Mouse (Mus musculus): ENCODE data around the gene Cyp2j6. TPM values are rescaled to one million over a fixed set of nuclear protein-coding genes. Genes with fewer than 3 reads are reported as not detected.

Gene Cyp2j6
- polyA plus RNA-seq, 1 experiment = 0.80 TPM

- no peaks in the 10 kb centered on the region for H3K36me3 ChIP-seq (ENCODE audit: control insufficient read depth, insufficient read depth, low read length)
- no peaks in the 10 kb centered on the region for H3K27me3 ChIP-seq (ENCODE audit: control insufficient read depth, insufficient read depth, low read length)
- H3K4me1 ChIP-seq (replicated peaks; ENCODE audit: control insufficient read depth, insufficient read depth, low read length) = no peaks in the 10 kb centered on the region
- H3K4me3 ChIP-seq (ENCODE audit: control insufficient read depth, insufficient read depth, low read length) = no peak overlapping the region
- WGBS = 84% methylated on average over 1 of the region's 1 CpGs
- no peak for DNase-seq
- TF ChIP-seq CTCF (IDR thresholded peaks at IDR 0.05; ENCODE audit: borderline replicate concordance, control insufficient read depth, extremely low read depth, insufficient read depth, low read length, poor library complexity) (no peak), POLR2A (IDR thresholded peaks at IDR 0.05; ENCODE audit: control insufficient read depth, extremely low read depth, insufficient read depth, low read length, poor library complexity) (no peak)
- no peak overlapping the region for H3K27ac ChIP-seq (ENCODE audit: control insufficient read depth, insufficient read depth, low read length)
Observed at GRCm38 (mm10) chr4:96567988-96568387, 14.5 kb upstream of the Cyp2j6 start.

- H3K27me3 ChIP-seq (ENCODE audit: control insufficient read depth, insufficient read depth, low read length) = no peaks in the 10 kb centered on the region
- no peak overlapping the region for H3K27ac ChIP-seq (ENCODE audit: control insufficient read depth, insufficient read depth, low read length)
- TF ChIP-seq CTCF (IDR thresholded peaks at IDR 0.05; ENCODE audit: borderline replicate concordance, control insufficient read depth, extremely low read depth, insufficient read depth, low read length, poor library complexity) = no peak
- no peak for TF ChIP-seq POLR2A (IDR thresholded peaks at IDR 0.05; ENCODE audit: control insufficient read depth, extremely low read depth, insufficient read depth, low read length, poor library complexity)
- H3K36me3 ChIP-seq (ENCODE audit: control insufficient read depth, insufficient read depth, low read length) = no peaks in the 10 kb centered on the region
- no peaks in the 10 kb centered on the region for H3K4me1 ChIP-seq (replicated peaks; ENCODE audit: control insufficient read depth, insufficient read depth, low read length)
- no peak overlapping the region for H3K4me3 ChIP-seq (ENCODE audit: control insufficient read depth, insufficient read depth, low read length)
- DNase-seq = no peak
Observed at GRCm38 (mm10) chr4:96565808-96566207, 12.3 kb upstream of the Cyp2j6 start.

GRCm38 (mm10) chr4:96560464-96560863 is 7.0 kb upstream of the Cyp2j6 start:
- DNase-seq = no peak

GRCm38 (mm10) chr4:96559781-96560180 is 6.3 kb upstream of the Cyp2j6 start:
- TF ChIP-seq POLR2A (IDR thresholded peaks at IDR 0.05; ENCODE audit: control insufficient read depth, extremely low read depth, insufficient read depth, low read length, poor library complexity) = no peak
- no peak for TF ChIP-seq CTCF (IDR thresholded peaks at IDR 0.05; ENCODE audit: borderline replicate concordance, control insufficient read depth, extremely low read depth, insufficient read depth, low read length, poor library complexity)
- Histone ChIP-seq H3K4me1 (replicated peaks; ENCODE audit: control insufficient read depth, insufficient read depth, low read length) (no peaks in the 10 kb centered on the region), H3K27me3 (ENCODE audit: control insufficient read depth, insufficient read depth, low read length) (no peaks in the 10 kb centered on the region), H3K27ac (ENCODE audit: control insufficient read depth, insufficient read depth, low read length) (no peak overlapping the region), H3K4me3 (ENCODE audit: control insufficient read depth, insufficient read depth, low read length) (no peak overlapping the region), H3K36me3 (ENCODE audit: control insufficient read depth, insufficient read depth, low read length) (no peaks in the 10 kb centered on the region)
- 86% methylated on average over 1 of the region's 1 CpGs for WGBS
- DNase-seq = no peak

More at GRCm38 (mm10) chr4:96560464-96560863, 7.0 kb upstream of the Cyp2j6 start:
- Histone ChIP-seq H3K27ac (ENCODE audit: control insufficient read depth, insufficient read depth, low read length) (no peak overlapping the region), H3K4me1 (replicated peaks; ENCODE audit: control insufficient read depth, insufficient read depth, low read length) (no peaks in the 10 kb centered on the region), H3K36me3 (ENCODE audit: control insufficient read depth, insufficient read depth, low read length) (no peaks in the 10 kb centered on the region), H3K4me3 (ENCODE audit: control insufficient read depth, insufficient read depth, low read length) (no peak overlapping the region), H3K27me3 (ENCODE audit: control insufficient read depth, insufficient read depth, low read length) (no peaks in the 10 kb centered on the region)
- 93% methylated on average over 1 of the region's 1 CpGs for WGBS
- TF ChIP-seq POLR2A (IDR thresholded peaks at IDR 0.05; ENCODE audit: control insufficient read depth, extremely low read depth, insufficient read depth, low read length, poor library complexity) (no peak), CTCF (IDR thresholded peaks at IDR 0.05; ENCODE audit: borderline replicate concordance, control insufficient read depth, extremely low read depth, insufficient read depth, low read length, poor library complexity) (no peak)

GRCm38 (mm10) chr4:96551619-96552018 is 1.8 kb downstream of the Cyp2j6 start:
- Histone ChIP-seq H3K27ac (ENCODE audit: control insufficient read depth, insufficient read depth, low read length) (no peak overlapping the region), H3K27me3 (ENCODE audit: control insufficient read depth, insufficient read depth, low read length) (no peaks in the 10 kb centered on the region), H3K4me3 (ENCODE audit: control insufficient read depth, insufficient read depth, low read length) (no peak overlapping the region), H3K4me1 (replicated peaks; ENCODE audit: control insufficient read depth, insufficient read depth, low read length) (0 out of 2 replicates have a peak, but pooled peaks cover 7% of the 10 kb centered on the region), H3K36me3 (ENCODE audit: control insufficient read depth, insufficient read depth, low read length) (no peaks in the 10 kb centered on the region)
- 8% methylated on average over 3 of the region's 3 CpGs for WGBS
- TF ChIP-seq POLR2A (IDR thresholded peaks at IDR 0.05; ENCODE audit: control insufficient read depth, extremely low read depth, insufficient read depth, low read length, poor library complexity) (no peak), CTCF (IDR thresholded peaks at IDR 0.05; ENCODE audit: borderline replicate concordance, control insufficient read depth, extremely low read depth, insufficient read depth, low read length, poor library complexity) (no peak)
- DNase-seq = no peak

- Histone ChIP-seq H3K4me1 (replicated peaks; ENCODE audit: control insufficient read depth, insufficient read depth, low read length) (no peaks in the 10 kb centered on the region), H3K27ac (ENCODE audit: control insufficient read depth, insufficient read depth, low read length) (no peak overlapping the region), H3K27me3 (ENCODE audit: control insufficient read depth, insufficient read depth, low read length) (no peaks in the 10 kb centered on the region), H3K4me3 (ENCODE audit: control insufficient read depth, insufficient read depth, low read length) (no peak overlapping the region), H3K36me3 (ENCODE audit: control insufficient read depth, insufficient read depth, low read length) (no peaks in the 10 kb centered on the region)
- TF ChIP-seq POLR2A (IDR thresholded peaks at IDR 0.05; ENCODE audit: control insufficient read depth, extremely low read depth, insufficient read depth, low read length, poor library complexity) = no peak
- 88% methylated on average over 1 of the region's 1 CpGs for WGBS
- DNase-seq = no peak
Observed at GRCm38 (mm10) chr4:96545976-96546375, 7.5 kb downstream of the Cyp2j6 start.

GRCm38 (mm10) chr4:96525772-96526171 is 27.7 kb downstream of the Cyp2j6 start:
- DNase-seq = no peak
- Histone ChIP-seq H3K4me3 (ENCODE audit: control insufficient read depth, insufficient read depth, low read length) (no peak overlapping the region), H3K4me1 (replicated peaks; ENCODE audit: control insufficient read depth, insufficient read depth, low read length) (no peaks in the 10 kb centered on the region), H3K27ac (ENCODE audit: control insufficient read depth, insufficient read depth, low read length) (no peak overlapping the region), H3K27me3 (ENCODE audit: control insufficient read depth, insufficient read depth, low read length) (no peaks in the 10 kb centered on the region), H3K36me3 (ENCODE audit: control insufficient read depth, insufficient read depth, low read length) (no peaks in the 10 kb centered on the region)
- TF ChIP-seq POLR2A (IDR thresholded peaks at IDR 0.05; ENCODE audit: control insufficient read depth, extremely low read depth, insufficient read depth, low read length, poor library complexity) = no peak
- no peak for TF ChIP-seq CTCF (IDR thresholded peaks at IDR 0.05; ENCODE audit: borderline replicate concordance, control insufficient read depth, extremely low read depth, insufficient read depth, low read length, poor library complexity)
- 33% methylated on average over 1 of the region's 1 CpGs for WGBS

Measured in thymus, adult 2 months (tissue).